Mouse (Mus musculus) liver, adult (tissue): ENCODE measurements around the gene Tnk1.
A peak's percentile ranks its signal among the peaks of the same experiment; 100 is the strongest.

ENCODE experiments used
- GATA4 ChIP-seq: IDR thresholded peaks from 2 replicates; pipeline ENCODE4 v1.6.1; 2014; ENCODE audit warnings: mild to moderate bottlenecking, low read length; ENCODE audit not compliant: insufficient replicate concordance

Gene Tnk1

DNA sequence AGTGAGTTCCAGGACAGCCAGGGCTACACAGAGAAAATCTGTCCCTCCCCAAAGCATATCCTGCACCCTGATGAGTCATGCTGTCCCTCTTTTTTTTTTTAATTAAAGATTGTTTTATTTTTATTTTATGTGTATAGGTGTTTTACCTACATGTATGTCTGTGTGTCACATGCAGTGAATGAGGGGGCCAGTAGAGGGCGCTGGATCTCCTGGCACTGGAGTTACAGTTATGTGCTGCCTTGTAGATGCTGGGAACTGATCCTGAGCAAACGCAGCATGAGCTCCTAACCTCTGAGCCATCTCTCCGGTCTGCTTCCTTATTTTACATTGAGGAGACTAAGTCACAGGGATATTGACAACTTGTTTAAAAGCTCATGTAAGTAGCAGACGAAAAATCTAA lies 24.5 kb upstream of the Tnk1 start:
- TF ChIP-seq GATA4 = no peak

DNA sequence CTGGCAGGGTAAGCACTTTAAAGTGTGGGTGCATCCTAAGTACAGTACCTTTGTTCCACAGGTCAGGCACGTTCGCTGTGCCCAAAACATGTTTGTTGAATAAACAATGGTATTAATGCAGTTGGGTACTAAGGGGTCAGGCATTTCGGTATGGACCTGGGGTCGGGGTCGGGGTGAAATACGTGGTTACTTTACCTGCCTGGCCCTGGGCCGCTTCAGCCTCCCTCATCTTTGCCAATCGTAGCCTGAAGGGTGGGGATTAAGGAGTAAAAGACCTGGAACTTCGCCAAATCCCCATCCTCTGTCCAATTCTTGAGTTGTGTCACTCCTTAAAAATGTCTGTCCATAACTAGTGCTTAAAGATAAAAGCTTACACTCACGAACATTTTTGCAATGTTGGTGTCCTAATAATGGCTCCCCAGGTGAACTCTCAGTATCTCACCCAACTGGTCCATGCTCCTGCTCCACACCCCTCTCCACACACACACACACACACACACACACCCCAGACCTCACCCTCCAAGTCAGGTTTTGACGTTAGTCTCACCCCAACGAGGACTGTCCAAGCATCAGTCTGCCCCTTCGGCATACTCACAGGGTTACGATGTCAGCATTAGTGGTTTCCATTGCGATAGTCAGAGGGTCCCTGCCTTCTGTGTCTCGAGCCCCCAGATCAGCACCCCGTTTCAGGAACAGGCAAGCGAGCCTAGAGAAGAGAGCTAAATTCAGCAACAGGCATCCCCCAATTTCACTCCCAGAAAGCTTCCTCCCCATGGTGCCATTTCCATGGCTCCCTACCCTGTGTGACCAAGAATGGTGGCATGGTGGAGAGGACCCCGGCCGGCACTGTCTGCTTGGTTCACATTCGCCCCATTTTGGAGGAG lies 23.5 kb upstream of the Tnk1 start:
- TF ChIP-seq GATA4 = no peak

DNA sequence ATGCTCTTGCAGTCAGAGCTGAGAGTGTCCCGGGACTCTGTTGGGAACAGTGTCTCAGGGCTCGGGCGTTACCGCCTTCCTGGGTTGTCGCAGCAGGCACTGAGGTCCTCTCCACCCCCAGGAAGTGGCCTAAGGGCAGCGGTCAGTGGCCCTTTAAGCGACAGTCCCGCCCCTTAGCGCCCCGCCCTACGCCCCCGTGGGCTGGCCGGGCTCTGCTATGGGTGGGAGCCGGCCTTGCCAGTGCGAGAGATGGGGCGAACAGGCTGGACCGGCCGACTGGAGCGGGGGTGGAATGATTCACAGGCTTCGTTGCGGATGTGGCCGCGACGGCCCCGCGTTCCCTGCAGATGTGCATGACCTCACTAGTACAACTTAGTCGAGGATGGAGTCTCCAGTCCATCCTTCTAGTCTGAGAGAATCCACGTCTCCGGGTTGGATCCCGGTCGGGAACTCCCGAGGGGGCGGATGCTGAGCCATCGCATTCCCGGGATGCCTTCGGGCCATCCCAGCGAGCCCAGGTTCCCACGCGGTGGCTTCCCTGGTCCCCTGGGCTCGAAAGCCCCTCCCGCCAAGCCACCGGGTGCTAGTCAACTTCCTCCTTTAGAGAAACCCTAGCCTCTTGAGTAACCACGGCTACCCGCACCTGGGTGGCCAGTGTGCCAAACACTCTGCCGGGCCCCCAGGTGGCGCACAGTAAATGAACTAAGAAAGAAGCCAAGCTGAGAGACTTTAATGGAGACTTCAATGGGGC lies 22.5 kb upstream of the Tnk1 start, which contains the start of gene Kctd11:
Gene Kctd11, minus strand, starts transcription at position 554 of the 751 bp plus-strand sequence.
- peak; percentile 39; the same call in 1 of the 2 replicates for TF ChIP-seq GATA4

DNA sequence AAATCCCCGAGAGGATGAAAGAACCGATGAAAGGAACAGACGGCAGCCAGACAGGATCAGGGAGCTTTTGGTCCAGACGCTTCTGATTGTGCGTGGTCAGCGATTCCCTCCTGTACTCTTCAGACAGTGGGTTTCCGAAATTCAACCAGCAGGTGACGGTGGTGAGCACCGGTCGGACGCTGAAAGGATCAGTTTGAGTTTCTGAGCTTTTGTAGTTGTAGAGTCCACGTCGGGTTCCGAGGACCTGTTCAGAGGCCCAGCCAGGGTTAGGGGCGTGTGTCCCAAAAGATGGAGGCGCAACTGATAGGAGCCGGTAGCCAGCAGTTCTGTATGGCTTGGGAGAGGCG lies 21.9 kb upstream of the Tnk1 start:
- no peak for TF ChIP-seq GATA4

DNA sequence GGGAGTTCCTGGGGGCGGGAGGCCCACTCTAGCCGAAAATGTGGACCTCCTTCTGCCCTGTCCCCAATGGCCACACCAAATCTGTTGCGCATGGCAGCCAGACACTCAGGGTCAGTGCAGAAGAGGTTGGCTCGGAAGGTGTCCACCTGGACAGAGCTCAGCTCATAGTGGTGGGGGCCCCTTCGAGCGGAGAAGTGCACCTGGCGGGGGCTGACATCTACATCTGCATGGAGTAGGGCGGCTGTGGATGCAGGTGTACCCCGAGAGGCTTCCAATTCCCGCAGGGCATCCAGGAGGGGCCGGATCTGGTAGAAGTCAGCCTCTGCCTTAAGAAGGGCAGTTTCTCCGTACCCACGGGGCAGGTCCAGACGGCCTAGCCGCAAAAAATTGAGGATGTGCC lies 21.2 kb upstream of the Tnk1 start:
- no peak for TF ChIP-seq GATA4

- TF ChIP-seq GATA4 = no peak
These were observed 20.4 kb upstream of the Tnk1 start for GRCm38 (mm10) chr11:69878952-69879351.

GRCm38 (mm10) chr11:69878399-69878798 lies 19.9 kb upstream of the Tnk1 start:
- no peak for TF ChIP-seq GATA4

GRCm38 (mm10) chr11:69877878-69878277 lies 19.3 kb upstream of the Tnk1 start, which contains the start of gene Tmem95:
Gene Tmem95 (minus strand): TSS chr11:69878018.
- no peak for TF ChIP-seq GATA4

- TF ChIP-seq GATA4 = no peak
These were observed 18.3 kb upstream of the Tnk1 start for GRCm38 (mm10) chr11:69876867-69877266.

DNA sequence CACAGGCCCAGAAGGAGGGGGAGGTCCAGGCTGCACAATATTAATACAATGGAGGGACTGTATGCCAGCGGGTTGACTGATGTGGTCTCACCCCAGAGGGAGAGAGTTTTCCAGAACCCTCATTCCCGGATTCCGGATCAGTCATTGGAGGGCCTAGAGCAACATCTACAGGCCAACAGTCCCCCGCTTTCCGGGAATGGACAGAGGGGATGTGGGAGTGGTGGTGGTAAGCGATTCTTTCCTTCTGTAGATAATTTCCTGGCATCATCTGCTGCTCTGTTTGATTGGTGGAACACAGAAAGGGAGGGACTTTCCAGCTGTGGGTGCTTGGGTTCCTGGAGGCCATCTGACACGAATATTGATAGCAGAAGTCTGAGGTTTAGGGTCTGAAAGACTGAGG lies 17.7 kb upstream of the Tnk1 start:
- TF ChIP-seq GATA4 = peak; percentile 9; the same call in 1 of the 2 replicates

DNA sequence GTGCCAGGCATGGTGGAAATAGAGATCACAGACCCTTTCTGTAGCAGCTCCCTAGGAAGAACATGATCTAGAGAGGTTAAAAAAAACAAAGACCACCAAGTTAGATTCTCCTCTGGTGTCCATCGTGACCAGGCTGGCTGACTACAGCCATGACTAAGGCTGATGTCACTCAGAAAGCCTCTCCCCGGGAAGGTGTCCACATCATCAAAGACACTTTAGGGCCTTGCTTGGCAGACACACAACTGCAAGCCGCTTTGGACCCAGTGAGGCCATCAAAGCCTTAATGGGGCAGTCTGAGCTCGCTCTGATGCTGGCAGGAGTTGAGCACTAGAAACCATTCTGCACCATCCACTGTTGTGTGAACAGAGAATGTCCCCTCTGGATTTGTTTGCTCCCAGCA lies 13.9 kb upstream of the Tnk1 start:
- TF ChIP-seq GATA4 = no peak

- TF ChIP-seq GATA4 = no peak
These were observed 13.3 kb upstream of the Tnk1 start for GRCm38 (mm10) chr11:69871822-69872221.

DNA sequence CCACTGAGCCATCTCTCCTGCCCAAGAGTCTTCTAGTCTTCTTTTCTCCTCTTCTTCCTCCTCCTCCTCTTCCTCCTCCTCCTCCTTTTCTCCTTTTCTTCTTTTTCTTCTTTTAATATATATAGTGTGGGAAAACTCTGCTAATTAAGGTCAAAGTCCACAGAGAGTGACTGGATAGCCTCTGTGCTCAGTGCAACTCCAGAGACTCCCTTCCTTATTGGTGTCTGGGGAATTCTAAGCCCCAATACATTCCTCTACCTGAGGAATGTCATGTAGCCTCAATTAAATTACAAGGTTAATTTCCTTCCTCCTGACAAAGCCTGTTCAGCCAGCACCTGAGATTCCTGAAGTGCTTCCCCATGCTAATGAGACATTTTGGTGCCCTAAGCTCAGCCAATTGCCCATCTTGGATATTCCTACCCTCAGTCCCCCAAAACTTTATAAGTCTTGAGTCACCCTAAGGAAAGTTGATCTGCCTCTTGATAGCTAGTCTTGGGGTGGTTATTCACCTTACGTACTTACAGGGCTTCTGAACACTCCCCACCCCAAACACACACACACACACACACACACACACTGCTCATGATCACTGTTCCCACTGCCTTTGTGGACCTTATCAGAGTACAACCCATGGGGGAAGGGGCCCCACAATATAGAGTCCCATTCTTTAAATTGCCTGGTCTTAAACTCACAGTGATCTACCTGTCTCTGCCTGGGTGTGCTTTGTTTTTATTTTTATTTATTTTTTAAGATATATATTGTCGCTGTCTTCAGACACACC lies 11.9 kb upstream of the Tnk1 start:
- no peak for TF ChIP-seq GATA4

DNA sequence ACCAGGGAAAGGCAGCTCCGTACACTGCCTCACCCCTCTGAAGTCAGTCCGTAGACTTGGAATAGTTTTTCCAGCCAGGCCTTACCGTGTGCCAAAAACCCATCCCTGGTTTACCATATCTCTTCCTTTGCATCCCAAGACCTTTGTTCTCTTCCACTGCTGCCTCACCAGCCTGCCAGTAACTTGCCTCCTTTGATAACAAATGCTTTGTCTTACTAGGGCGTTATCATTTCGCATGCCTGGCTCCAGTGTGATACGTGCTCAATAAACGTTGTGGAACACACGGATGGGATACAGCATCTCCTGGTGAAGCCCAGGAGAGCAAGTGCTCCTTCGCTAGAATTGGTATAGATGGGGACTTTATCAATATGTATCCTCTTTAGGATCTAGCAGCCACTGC lies 8.8 kb upstream of the Tnk1 start:
- TF ChIP-seq GATA4 = no peak

DNA sequence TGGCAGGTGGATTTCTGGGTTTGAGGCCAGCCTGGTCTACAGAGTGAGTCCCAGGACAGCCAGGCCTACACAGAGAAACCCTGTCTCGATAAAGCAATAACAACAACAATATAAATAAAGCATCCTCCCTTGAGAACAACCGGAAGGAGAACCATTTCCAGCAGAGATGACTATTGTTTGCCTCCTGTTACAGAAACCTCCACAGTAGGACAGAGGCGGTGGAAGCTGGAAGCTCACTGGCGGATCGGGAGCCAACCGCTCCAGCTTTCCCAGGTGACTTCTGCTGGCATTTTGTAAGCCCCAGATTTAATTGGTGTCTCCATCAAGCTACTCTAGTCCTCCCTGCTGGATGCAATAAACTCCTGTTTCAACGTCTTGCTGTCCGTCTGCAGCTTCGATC lies 7.0 kb upstream of the Tnk1 start:
- TF ChIP-seq GATA4 = no peak
